Mouse (Mus musculus) bone marrow, adult 2 months (tissue): ENCODE measurements around the gene Klhl18. TPM values are rescaled to one million over a fixed set of nuclear protein-coding genes. Genes with fewer than 3 reads are reported as not detected.

Experiments used
- H3K27ac ChIP-seq: fragments of 200-500 bp; 2 replicates; pipeline ENCODE4 v1.5.1; 2012; ENCODE audit warnings: low read depth, mild to moderate bottlenecking, control low read depth, inconsistent platforms, low read length; ENCODE audit not compliant: control insufficient read depth, poor library complexity, insufficient read depth
- H3K4me1 ChIP-seq: fragments of 200-500 bp; 2 replicates; pipeline ENCODE4 v1.6.1; 2011; ENCODE audit warnings: low read length; ENCODE audit not compliant: control insufficient read depth, insufficient read depth
- H3K4me3 ChIP-seq: fragments of 200-500 bp; replicated peaks from 2 replicates; pipeline ENCODE3; 2011; ENCODE audit warnings: mild to moderate bottlenecking, low read depth, low read length, control low read depth; ENCODE audit not compliant: control insufficient read depth
- CTCF ChIP-seq: fragments of 200-500 bp; IDR thresholded peaks from 2 replicates; pipeline ENCODE4 v1.5.1; 2011; ENCODE audit warnings: low read length, control low read depth; ENCODE audit not compliant: control insufficient read depth, insufficient read depth
- POLR2A ChIP-seq: fragments of 200-500 bp; IDR thresholded peaks from 2 replicates; pipeline ENCODE4 v1.6.1; 2011; ENCODE audit warnings: low read depth, mild to moderate bottlenecking, control low read depth, low read length, borderline replicate concordance; ENCODE audit not compliant: control insufficient read depth
- WGBS: fragments of 180-500 bp; shearing (Covaris S2); methylation state at CpG from one replicate; pipeline ENCODE4 v1.1.7; 2018; 5-methylcytosine and 5-hydroxymethylcytosine counted together
- polyA plus RNA-seq: library from polyadenylated mRNA; stranded (reverse); fragments of >200 nt; gene quantifications from 2 replicates; pipeline ENCODE4 v1.2.4, GENCODE M21; 2011; ENCODE audit warnings: low replicate concordance; ENCODE audit not compliant: missing spikeins, insufficient read depth, insufficient read length

Klhl18 gene
- polyA plus RNA-seq, 1 experiment: 18.4 TPM

GRCm38 (mm10) chr9:110448356-110448755, 28.1 kb downstream of the Klhl18 start:
- Histone ChIP-seq H3K4me1 (peaks cover 2% of the 10 kb centered on the region; the same call in 1 of the 2 replicates), H3K27ac (no peak overlapping the region), H3K4me3 (no peak overlapping the region)
- WGBS: 75% methylated on average over 15 of the region's 15 CpGs
- TF ChIP-seq CTCF: no peak
- TF ChIP-seq POLR2A: no peak

GRCm38 (mm10) chr9:110440559-110440958, 35.9 kb downstream of the Klhl18 start:
- Histone ChIP-seq H3K4me3 (no peak overlapping the region), H3K4me1 (peaks cover 1% of the 10 kb centered on the region; the same call in 1 of the 2 replicates), H3K27ac (peak overlapping the region; percentile 58)
- TF ChIP-seq POLR2A: no peak
- TF ChIP-seq CTCF: no peak
- 23% methylated on average over 6 of the region's 6 CpGs for WGBS

- H3K4me3 ChIP-seq: no peak overlapping the region
- H3K4me1 ChIP-seq: peaks cover 1% of the 10 kb centered on the region; the same call in 1 of the 2 replicates
- peak overlapping the region; percentile 58 for H3K27ac ChIP-seq
- TF ChIP-seq POLR2A (no peak), CTCF (no peak)
- WGBS: 16% methylated on average over 5 of the region's 5 CpGs
These were observed 36.4 kb downstream of the Klhl18 start for GRCm38 (mm10) chr9:110440049-110440448.

GRCm38 (mm10) chr9:110436041-110436440, 40.5 kb downstream of the Klhl18 start:
- H3K4me1 ChIP-seq: peaks cover 1% of the 10 kb centered on the region; the same call in 1 of the 2 replicates
- TF ChIP-seq CTCF (no peak), POLR2A (no peak)
- WGBS: 89% methylated on average over 11 of the region's 11 CpGs

GRCm38 (mm10) chr9:110433045-110433444, 43.4 kb downstream of the Klhl18 start:
- no peak overlapping the region for H3K27ac ChIP-seq
- 80% methylated on average over 2 of the region's 2 CpGs for WGBS
- no peak for TF ChIP-seq CTCF
- TF ChIP-seq POLR2A: no peak
- no peaks in the 10 kb centered on the region for H3K4me1 ChIP-seq
- H3K4me3 ChIP-seq: no peak overlapping the region

More at GRCm38 (mm10) chr9:110436041-110436440, 40.5 kb downstream of the Klhl18 start:
- H3K27ac ChIP-seq: no peak overlapping the region
- no peak overlapping the region for H3K4me3 ChIP-seq

- WGBS: 78% methylated on average over 8 of the region's 8 CpGs
- Histone ChIP-seq H3K27ac (no peak overlapping the region), H3K4me3 (no peak overlapping the region), H3K4me1 (no peaks in the 10 kb centered on the region)
- TF ChIP-seq POLR2A (no peak), CTCF (no peak)
These were observed 45.3 kb downstream of the Klhl18 start for GRCm38 (mm10) chr9:110431241-110431640.

- TF ChIP-seq POLR2A (no peak), CTCF (no peak)
- 52% methylated on average over 12 of the region's 12 CpGs for WGBS
- peak within 1 kb of the TSS; percentile 64 for H3K4me3 ChIP-seq
- H3K4me1 ChIP-seq: no peaks in the 10 kb centered on the region; the same call in 1 of the 2 replicates
- peak within 1 kb of the TSS; percentile 90 for H3K27ac ChIP-seq
These were observed 56.9 kb downstream of the Klhl18 start, which contains the start of gene Ngp for GRCm38 (mm10) chr9:110419511-110420112. Gene Ngp, plus strand, starts transcription at chr9:110419747.

GRCm38 (mm10) chr9:110413785-110414184, 62.7 kb downstream of the Klhl18 start:
- WGBS: 46% methylated on average over 9 of the region's 9 CpGs
- no peaks in the 10 kb centered on the region; the same call in 1 of the 2 replicates for H3K4me1 ChIP-seq
- no peak overlapping the region for H3K4me3 ChIP-seq

GRCm38 (mm10) chr9:110412926-110413325, 63.6 kb downstream of the Klhl18 start:
- H3K4me1 ChIP-seq: no peaks in the 10 kb centered on the region; the same call in 1 of the 2 replicates
- no peak overlapping the region for H3K27ac ChIP-seq
- H3K4me3 ChIP-seq: no peak overlapping the region
- WGBS: 83% methylated on average over 7 of the region's 7 CpGs
- TF ChIP-seq POLR2A (no peak), CTCF (no peak)

More at GRCm38 (mm10) chr9:110413785-110414184, 62.7 kb downstream of the Klhl18 start:
- H3K27ac ChIP-seq: peak overlapping the region; percentile 41
- no peak for TF ChIP-seq POLR2A
- peak; percentile 72 for TF ChIP-seq CTCF
